Mouse (Mus musculus) v-Abl transformed pro-B cells (cell line): ENCODE measurements at regions not wholly inside any gene's neighbourhood (a gene's known extent, or its start where the extent isn't known, plus 50 kb on each side); places are given as distances from the start of the nearest gene placed in this dataset.

Source experiments
- in situ Hi-C, 2 experiments: fragments of 400-800 bp; cut with MboI; formaldehyde crosslinking; loops; one replicate each; pipeline ENCODE4 v1.15.1; 2025; ENCODE audit not compliant: unreplicated experiment in 2 of 2

GRCm38 (mm10) chr4:101350222-101350621 lies 68.9 kb upstream of the Ak4 start:
- in situ Hi-C loops, result loop anchor here (10.0 to 25.0 kb wide), 2 partner anchors 295 to 1638 kb away; partner anchors contain the start of genes Alg6 (in 1 of the 2) and Leprot (in 1 of the 2)

GRCm38 (mm10) chr4:101349413-101349812 lies 69.7 kb upstream of the Ak4 start:
- in situ Hi-C loops, result loop anchor here in 1 of 2 experiments (5.0 kb wide), 1 partner anchor 653 kb away; no protein-coding TSS in a partner anchor

- in situ Hi-C loops, result loop anchor here in 1 of 2 experiments (5.0 kb wide), 1 partner anchor 655 kb away; no protein-coding TSS in a partner anchor
These were observed 71.8 kb upstream of the Ak4 start for GRCm38 (mm10) chr4:101347309-101347708.

- in situ Hi-C loops, result no loop called here
These were observed 76.9 kb upstream of the Ak4 start for GRCm38 (mm10) chr4:101342071-101342762.

- in situ Hi-C loops, result no loop called here
These were observed 75.7 kb upstream of the Jak1 start for GRCm38 (mm10) chr4:101340741-101341140.

GRCm38 (mm10) chr4:101338211-101338610 lies 73.1 kb upstream of the Jak1 start:
- in situ Hi-C loops, result no loop called here

- in situ Hi-C loops, result no loop called here
These were observed 71.7 kb upstream of the Jak1 start for GRCm38 (mm10) chr4:101336811-101337210.

- in situ Hi-C loops, result no loop called here
These were observed 71.3 kb upstream of the Jak1 start for GRCm38 (mm10) chr4:101336371-101336770.

GRCm38 (mm10) chr4:101333868-101334267 lies 68.8 kb upstream of the Jak1 start:
- in situ Hi-C loops, result no loop called here

- in situ Hi-C loops, result no loop called here
These were observed 68.0 kb upstream of the Jak1 start for GRCm38 (mm10) chr4:101333036-101333435.

- in situ Hi-C loops, result no loop called here
These were observed 66.1 kb upstream of the Jak1 start for GRCm38 (mm10) chr4:101331231-101331630.

GRCm38 (mm10) chr4:101329060-101329459 lies 64.0 kb upstream of the Jak1 start:
- in situ Hi-C loops, result no loop called here

GRCm38 (mm10) chr4:101326067-101326466 lies 61.0 kb upstream of the Jak1 start:
- in situ Hi-C loops, result no loop called here

GRCm38 (mm10) chr4:101321731-101322130 lies 56.6 kb upstream of the Jak1 start:
- in situ Hi-C loops, result loop anchor here (5.0 kb wide), 1 partner anchor 154 kb away; no protein-coding TSS in a partner anchor

GRCm38 (mm10) chr4:101320587-101320986 lies 55.5 kb upstream of the Jak1 start:
- in situ Hi-C loops, result loop anchor here (5.0 kb wide), 1 partner anchor 153 kb away; no protein-coding TSS in a partner anchor

- in situ Hi-C loops, result loop anchor here (5.0 kb wide), 1 partner anchor 152 kb away; no protein-coding TSS in a partner anchor
These were observed 54.7 kb upstream of the Jak1 start for GRCm38 (mm10) chr4:101319681-101320220.

GRCm38 (mm10) chr4:101318836-101319235 lies 53.8 kb upstream of the Jak1 start:
- in situ Hi-C loops, result no loop called here

- in situ Hi-C loops, result no loop called here
These were observed 51.0 kb upstream of the Jak1 start for GRCm38 (mm10) chr4:101316061-101316460.
